Mouse (Mus musculus): Measurements from ENCODE around the gene Tomm70a. TPM values are rescaled to one million over a fixed set of nuclear protein-coding genes. Genes with fewer than 3 reads are reported as not detected.

Gene Tomm70a
- 62.3 and 74.3 TPM in 2 replicates for polyA plus RNA-seq (2014; fragmentation: Nextera tagmentation; extraction: Ambion mirVana)

DNA sequence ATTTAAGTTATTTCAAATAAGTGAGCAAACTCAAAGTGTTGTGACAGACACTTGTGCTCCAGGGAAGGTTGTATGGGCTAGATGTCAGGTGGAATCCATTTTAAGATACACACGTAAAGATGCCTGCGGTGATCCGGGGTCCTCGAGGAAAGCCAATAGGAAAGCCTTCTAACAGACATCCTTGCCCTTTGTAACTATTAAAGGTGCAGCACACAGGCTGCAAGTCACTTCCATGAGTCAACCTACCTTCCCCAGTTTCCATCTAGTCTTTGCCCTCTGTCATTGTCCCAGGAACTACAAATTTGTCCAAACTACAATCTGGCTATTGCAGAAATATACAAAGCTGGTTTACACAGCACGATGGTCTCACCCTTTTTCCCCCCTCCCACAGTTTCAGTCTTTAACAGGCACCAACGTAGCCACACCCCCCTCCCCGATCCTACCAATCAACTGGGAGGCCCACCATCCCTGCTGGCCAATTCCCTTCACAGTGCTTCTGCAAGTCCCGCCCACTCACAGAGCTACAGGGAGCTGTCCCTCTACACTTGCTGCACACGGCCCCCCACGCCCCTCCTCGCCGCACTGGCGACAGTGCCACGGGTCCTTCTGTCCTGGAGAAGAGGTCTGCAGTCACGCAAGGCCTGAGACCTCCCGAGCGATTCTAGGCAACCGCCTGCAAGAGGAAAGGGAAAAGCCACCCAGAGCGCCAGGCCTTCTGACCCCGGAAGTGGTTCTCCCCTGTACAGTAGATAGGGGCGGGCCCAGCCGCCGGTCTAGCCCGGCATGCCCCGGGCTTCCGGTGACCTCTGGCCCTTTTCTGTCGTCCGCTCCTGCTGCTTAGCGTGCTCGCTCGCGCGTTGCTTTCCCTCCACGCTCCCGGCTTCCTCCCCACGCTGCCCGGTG, at the start of gene Tomm70a:
Gene Tomm70a (plus strand): TSS at position 791 of the 903 bp plus-strand sequence.
- Histone ChIP-seq H3K9me3 (ENCODE audit: control insufficient read depth, low read length) (no peaks in the 10 kb centered on the region), H3K9ac (ENCODE audit: low read depth, low read length) (peak within 1 kb of the TSS; percentile 68), H3K27ac (ENCODE audit: low read depth, low read length) (peak within 1 kb of the TSS; percentile 79), H3K36me3 (ENCODE audit: control insufficient read depth, insufficient read depth, low read length) (no peaks in the 10 kb centered on the region), H3K4me2 (replicated peaks; ENCODE audit: low read depth, low read length) (peak within 1 kb of the TSS; percentile 67), H3K4me1 (replicated peaks; ENCODE audit: control insufficient read depth, insufficient read depth, low read length) (peaks cover 6% of the 10 kb centered on the region; the same call in 1 of the 2 replicates), H3K4me3 (ENCODE audit: low read depth, low read length) (peak within 1 kb of the TSS; percentile 71), H3K27me3 (ENCODE audit: control insufficient read depth, insufficient read depth, low read length) (no peaks in the 10 kb centered on the region)
- ATAC-seq (ENCODE audit: low FRiP score) (peak; percentile 100), DNase-seq (ENCODE audit: low spot score) (peak; percentile 94)
- WGBS = 1% methylated on average over 36 of the region's 37 CpGs

DNA sequence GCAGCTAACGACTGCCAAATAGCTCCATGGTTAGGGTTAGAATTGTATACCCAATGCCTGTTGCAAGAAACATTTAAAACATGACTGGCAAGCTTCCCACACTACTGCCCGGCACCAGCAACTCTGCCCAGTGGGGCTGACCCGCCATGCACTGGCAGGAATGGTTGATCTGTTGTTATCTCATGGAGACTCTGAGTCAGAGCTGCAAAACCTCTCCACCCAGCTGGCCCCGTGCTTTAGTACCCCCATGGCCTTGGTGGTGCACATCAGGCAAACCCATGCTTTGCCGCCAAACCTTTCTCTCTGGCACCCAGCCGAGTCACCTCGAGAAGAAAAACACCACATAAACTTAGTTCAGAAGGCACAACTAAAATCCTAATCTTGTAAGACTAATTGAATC, 45.5 kb upstream of the Tomm70a start:
- Histone ChIP-seq H3K9ac (ENCODE audit: low read depth, low read length) (no peak overlapping the region), H3K9me3 (ENCODE audit: control insufficient read depth, low read length) (no peaks in the 10 kb centered on the region), H3K27me3 (ENCODE audit: control insufficient read depth, insufficient read depth, low read length) (no peaks in the 10 kb centered on the region), H3K4me1 (replicated peaks; ENCODE audit: control insufficient read depth, insufficient read depth, low read length) (no peaks in the 10 kb centered on the region), H3K4me2 (replicated peaks; ENCODE audit: low read depth, low read length) (no peak overlapping the region), H3K27ac (ENCODE audit: low read depth, low read length) (no peak overlapping the region), H3K36me3 (ENCODE audit: control insufficient read depth, insufficient read depth, low read length) (no peaks in the 10 kb centered on the region), H3K4me3 (ENCODE audit: low read depth, low read length) (no peak overlapping the region)
- ATAC-seq (ENCODE audit: low FRiP score) = no peak
- WGBS = 83% methylated on average over 7 of the region's 7 CpGs
- no peak for DNase-seq (ENCODE audit: low spot score)

DNA sequence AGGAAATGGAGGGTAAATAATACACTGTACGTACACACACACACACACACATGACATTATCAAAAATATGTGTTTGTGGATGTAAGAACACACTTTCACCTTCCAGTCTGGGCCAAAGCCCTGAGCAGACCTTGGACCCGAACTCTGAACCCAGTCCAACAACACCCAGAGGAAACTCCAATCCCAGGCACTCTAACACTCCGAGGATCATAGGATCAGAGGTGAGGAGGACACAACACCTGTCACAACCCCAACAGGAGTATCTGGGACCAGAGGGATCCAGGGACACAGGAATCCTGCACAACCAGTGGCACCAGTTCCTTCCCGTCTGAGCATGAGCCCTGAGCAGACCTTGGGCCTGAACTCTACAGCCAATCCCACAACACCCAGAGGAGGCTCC, 41.9 kb upstream of the Tomm70a start:
- ATAC-seq (ENCODE audit: low FRiP score) = no peak
- no peaks in the 10 kb centered on the region for H3K9me3 ChIP-seq (ENCODE audit: control insufficient read depth, low read length)
- no peaks in the 10 kb centered on the region for H3K27me3 ChIP-seq (ENCODE audit: control insufficient read depth, insufficient read depth, low read length)
- H3K9ac ChIP-seq (ENCODE audit: low read depth, low read length) = no peak overlapping the region
- no peaks in the 10 kb centered on the region for H3K4me1 ChIP-seq (replicated peaks; ENCODE audit: control insufficient read depth, insufficient read depth, low read length)
- no peak overlapping the region for H3K4me2 ChIP-seq (replicated peaks; ENCODE audit: low read depth, low read length)
- WGBS = 88% methylated on average over 4 of the region's 4 CpGs
- H3K4me3 ChIP-seq (ENCODE audit: low read depth, low read length) = no peak overlapping the region
- no peak for DNase-seq (ENCODE audit: low spot score)
- H3K27ac ChIP-seq (ENCODE audit: low read depth, low read length) = no peak overlapping the region
- H3K36me3 ChIP-seq (ENCODE audit: control insufficient read depth, insufficient read depth, low read length) = no peaks in the 10 kb centered on the region

DNA sequence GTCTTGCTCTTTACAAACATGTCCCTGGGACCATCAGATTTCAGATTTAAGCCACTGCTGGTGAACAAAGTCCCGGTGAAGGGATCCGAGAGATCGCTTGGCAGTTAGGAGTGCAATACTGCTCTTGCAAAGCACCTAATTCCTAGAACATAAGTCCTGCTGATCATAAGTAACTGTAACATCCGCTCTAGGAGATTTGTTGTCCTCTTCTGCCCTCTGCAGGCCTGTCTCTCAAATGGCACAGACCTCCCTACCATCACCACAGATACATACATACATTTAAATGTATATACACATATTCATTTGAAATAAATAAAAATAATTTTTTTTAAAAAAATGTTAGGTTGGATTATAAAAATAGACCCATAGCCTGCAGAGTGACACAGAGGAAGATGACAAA, 29.0 kb upstream of the Tomm70a start:
- peak; percentile 65 for DNase-seq (ENCODE audit: low spot score)
- Histone ChIP-seq H3K9me3 (ENCODE audit: control insufficient read depth, low read length) (no peaks in the 10 kb centered on the region), H3K4me2 (replicated peaks; ENCODE audit: low read depth, low read length) (no peak overlapping the region), H3K4me1 (replicated peaks; ENCODE audit: control insufficient read depth, insufficient read depth, low read length) (no peaks in the 10 kb centered on the region), H3K27me3 (ENCODE audit: control insufficient read depth, insufficient read depth, low read length) (no peaks in the 10 kb centered on the region), H3K36me3 (ENCODE audit: control insufficient read depth, insufficient read depth, low read length) (no peaks in the 10 kb centered on the region), H3K9ac (ENCODE audit: low read depth, low read length) (no peak overlapping the region), H3K4me3 (ENCODE audit: low read depth, low read length) (no peak overlapping the region), H3K27ac (ENCODE audit: low read depth, low read length) (no peak overlapping the region)
- 47% methylated on average over 4 of the region's 4 CpGs for WGBS
- ATAC-seq (ENCODE audit: low FRiP score) = peak; percentile 61; the same call in 1 of the 2 replicates

DNA sequence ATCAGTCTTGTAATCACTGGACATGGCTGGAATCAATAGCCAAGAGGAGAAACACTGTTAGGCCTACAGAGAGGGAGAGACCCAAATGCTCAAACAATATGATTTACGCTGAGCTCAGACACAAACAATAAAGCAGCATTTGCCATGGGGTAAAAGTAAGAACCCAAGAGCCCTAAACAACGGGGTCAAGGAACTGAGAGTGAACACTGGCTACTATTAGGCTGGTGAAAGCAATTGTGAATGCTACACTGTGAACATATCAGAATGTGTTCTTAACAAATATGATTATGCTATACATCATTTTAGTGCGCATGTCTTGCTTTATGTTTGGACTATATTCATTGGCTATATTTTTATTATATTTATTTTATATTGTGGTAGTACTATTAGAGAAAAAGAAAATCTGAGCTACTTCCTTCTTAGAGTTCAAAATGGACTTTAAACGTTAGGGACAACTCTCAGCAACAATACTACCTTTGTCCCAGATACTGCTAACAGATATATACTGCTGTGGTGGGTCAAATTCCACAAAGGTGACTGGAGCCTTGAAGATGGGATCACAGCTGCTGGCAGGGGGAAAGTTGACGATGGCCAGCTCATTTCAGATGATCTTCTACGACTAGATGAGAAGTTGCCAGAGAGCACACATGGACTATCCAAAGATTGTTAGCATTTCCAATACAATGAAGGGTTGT, 28.4 kb upstream of the Tomm70a start:
- Histone ChIP-seq H3K36me3 (ENCODE audit: control insufficient read depth, insufficient read depth, low read length) (no peaks in the 10 kb centered on the region), H3K27ac (ENCODE audit: low read depth, low read length) (no peak overlapping the region), H3K9ac (ENCODE audit: low read depth, low read length) (no peak overlapping the region), H3K9me3 (ENCODE audit: control insufficient read depth, low read length) (no peaks in the 10 kb centered on the region), H3K4me3 (ENCODE audit: low read depth, low read length) (no peak overlapping the region), H3K4me1 (replicated peaks; ENCODE audit: control insufficient read depth, insufficient read depth, low read length) (no peaks in the 10 kb centered on the region), H3K27me3 (ENCODE audit: control insufficient read depth, insufficient read depth, low read length) (no peaks in the 10 kb centered on the region), H3K4me2 (replicated peaks; ENCODE audit: low read depth, low read length) (no peak overlapping the region)
- ATAC-seq (ENCODE audit: low FRiP score) = no peak
- DNase-seq (ENCODE audit: low spot score) = no peak
- whole genome bisulfite sequencing = 74% methylated on average over 6 of the region's 6 CpGs

DNA sequence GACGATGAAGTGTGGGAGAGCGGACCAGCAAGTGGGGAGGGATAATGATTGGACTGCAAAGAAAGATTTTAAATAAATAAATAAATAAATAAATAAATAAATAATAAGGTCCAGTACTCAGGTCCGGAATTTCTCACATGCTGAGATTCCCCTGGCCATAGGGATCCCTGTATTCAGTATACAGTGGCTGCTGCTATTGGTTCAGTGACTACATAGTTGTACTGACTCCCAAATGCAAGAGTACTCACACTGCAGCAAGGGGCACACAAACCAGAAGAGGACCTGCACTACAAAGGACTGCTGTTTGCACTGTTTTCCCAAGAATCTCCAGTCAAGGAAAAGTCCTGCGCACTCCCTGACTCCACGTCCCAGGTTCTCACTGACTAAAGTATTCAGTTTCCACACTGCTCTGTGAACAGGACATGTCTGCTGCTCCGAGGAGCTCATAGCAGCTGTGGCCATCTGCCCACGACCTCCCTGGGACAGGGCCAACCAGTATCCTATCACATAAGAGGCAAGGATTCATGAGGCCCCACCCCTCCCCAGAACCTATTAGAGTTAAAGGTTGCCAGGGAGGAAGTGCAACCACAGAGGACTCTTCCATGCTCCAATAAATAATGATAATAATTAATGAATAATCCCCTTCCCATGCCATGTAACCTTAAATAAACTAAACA, 22.9 kb upstream of the Tomm70a start:
- Histone ChIP-seq H3K27me3 (ENCODE audit: control insufficient read depth, insufficient read depth, low read length) (no peaks in the 10 kb centered on the region), H3K36me3 (ENCODE audit: control insufficient read depth, insufficient read depth, low read length) (no peaks in the 10 kb centered on the region), H3K27ac (ENCODE audit: low read depth, low read length) (no peak overlapping the region), H3K4me3 (ENCODE audit: low read depth, low read length) (no peak overlapping the region), H3K4me1 (replicated peaks; ENCODE audit: control insufficient read depth, insufficient read depth, low read length) (no peaks in the 10 kb centered on the region), H3K9me3 (ENCODE audit: control insufficient read depth, low read length) (no peaks in the 10 kb centered on the region), H3K4me2 (replicated peaks; ENCODE audit: low read depth, low read length) (no peak overlapping the region), H3K9ac (ENCODE audit: low read depth, low read length) (no peak overlapping the region)
- no peak for ATAC-seq (ENCODE audit: low FRiP score)
- WGBS = 65% methylated on average over 7 of the region's 7 CpGs
- no peak for DNase-seq (ENCODE audit: low spot score)

DNA sequence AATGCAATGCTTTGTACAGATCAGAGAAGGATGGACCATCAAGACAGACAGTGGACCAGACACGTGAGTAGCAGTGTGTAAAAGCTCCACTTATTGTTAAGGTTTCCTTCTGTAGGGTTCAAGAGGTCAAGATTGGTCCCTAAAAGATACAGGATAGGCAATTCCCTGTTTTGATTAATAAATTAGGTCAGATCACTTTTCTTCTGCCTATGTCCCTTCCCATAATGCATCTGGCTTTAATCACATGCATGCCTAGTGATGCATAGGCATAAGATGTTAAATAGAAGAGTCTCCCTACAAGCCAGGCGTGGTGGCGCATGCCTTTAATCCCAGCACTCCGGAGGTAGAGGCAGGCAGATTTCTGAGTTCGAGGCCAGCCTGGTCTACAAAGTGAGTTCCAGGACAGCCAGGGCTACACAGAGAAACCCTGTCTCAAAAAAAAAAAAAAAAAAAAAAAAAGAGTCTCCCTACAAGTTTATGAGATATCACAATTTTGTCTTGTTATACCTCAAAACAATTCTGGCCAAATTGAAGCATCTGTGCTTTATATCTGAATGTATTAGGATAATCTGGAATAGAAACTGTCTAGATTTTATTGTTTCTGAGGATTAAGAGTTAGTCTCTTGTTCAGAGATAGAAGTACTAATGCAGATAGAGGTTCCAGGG, 21.8 kb upstream of the Tomm70a start:
- Histone ChIP-seq H3K36me3 (ENCODE audit: control insufficient read depth, insufficient read depth, low read length) (no peaks in the 10 kb centered on the region), H3K9ac (ENCODE audit: low read depth, low read length) (no peak overlapping the region), H3K27ac (ENCODE audit: low read depth, low read length) (no peak overlapping the region), H3K4me2 (replicated peaks; ENCODE audit: low read depth, low read length) (no peak overlapping the region), H3K4me1 (replicated peaks; ENCODE audit: control insufficient read depth, insufficient read depth, low read length) (no peaks in the 10 kb centered on the region), H3K9me3 (ENCODE audit: control insufficient read depth, low read length) (no peaks in the 10 kb centered on the region), H3K4me3 (ENCODE audit: low read depth, low read length) (no peak overlapping the region), H3K27me3 (ENCODE audit: control insufficient read depth, insufficient read depth, low read length) (no peaks in the 10 kb centered on the region)
- ATAC-seq (ENCODE audit: low FRiP score) (no peak), DNase-seq (ENCODE audit: low spot score) (no peak)
- WGBS = 75% methylated on average over 5 of the region's 5 CpGs

DNA sequence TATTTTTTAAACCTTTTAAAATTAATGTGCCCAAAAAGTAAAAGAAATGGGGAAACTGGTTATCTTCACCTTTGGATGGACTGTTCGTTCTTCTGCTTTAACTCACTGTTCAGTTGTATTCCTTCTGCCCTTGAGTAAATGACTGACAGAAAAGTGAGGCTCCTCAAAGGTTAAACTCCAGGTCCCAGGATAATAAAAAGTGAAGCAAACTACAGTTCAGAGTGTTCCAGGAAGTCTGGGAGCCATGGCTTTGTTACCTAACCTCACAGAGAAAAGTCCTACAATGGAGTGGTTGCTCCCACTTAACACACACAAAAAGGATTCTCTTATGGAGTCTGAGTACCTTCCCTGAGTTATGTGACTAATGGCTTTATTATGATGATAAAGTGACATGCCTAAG, 20.3 kb upstream of the Tomm70a start:
- Histone ChIP-seq H3K27ac (ENCODE audit: low read depth, low read length) (no peak overlapping the region), H3K9ac (ENCODE audit: low read depth, low read length) (no peak overlapping the region), H3K9me3 (ENCODE audit: control insufficient read depth, low read length) (no peaks in the 10 kb centered on the region), H3K27me3 (ENCODE audit: control insufficient read depth, insufficient read depth, low read length) (no peaks in the 10 kb centered on the region), H3K4me2 (replicated peaks; ENCODE audit: low read depth, low read length) (no peak overlapping the region), H3K4me3 (ENCODE audit: low read depth, low read length) (no peak overlapping the region), H3K4me1 (replicated peaks; ENCODE audit: control insufficient read depth, insufficient read depth, low read length) (no peaks in the 10 kb centered on the region), H3K36me3 (ENCODE audit: control insufficient read depth, insufficient read depth, low read length) (no peaks in the 10 kb centered on the region)
- DNase-seq (ENCODE audit: low spot score) = no peak
- no peak for ATAC-seq (ENCODE audit: low FRiP score)
- 88% methylated on average over 1 of the region's 1 CpGs for WGBS

All from hindbrain, embryonic 11.5 days (tissue).